Mouse (Mus musculus): ENCODE results near the gene Arhgap15.

The Arhgap15 gene

GRCm38 (mm10) chr2:44166716-44167115 is 418.1 kb downstream of the Arhgap15 start:
- no peak for DNase-seq (ENCODE audit: low spot score in 2 of 2)

GRCm38 (mm10) chr2:44184476-44184875 is 435.9 kb downstream of the Arhgap15 start:
- no peak for DNase-seq (ENCODE audit: low spot score in 2 of 2)

GRCm38 (mm10) chr2:44190749-44191148 is 442.1 kb downstream of the Arhgap15 start:
- no peak for DNase-seq (ENCODE audit: low spot score in 2 of 2)

- DNase-seq (ENCODE audit: low spot score in 2 of 2), result no peak
Measured at GRCm38 (mm10) chr2:44192058-44192457, 443.4 kb downstream of the Arhgap15 start.

GRCm38 (mm10) chr2:44215506-44215905 is 466.9 kb downstream of the Arhgap15 start:
- DNase-seq (ENCODE audit: low spot score in 2 of 2), result peak; percentile 3 to 43

GRCm38 (mm10) chr2:44217811-44218210 is 469.2 kb downstream of the Arhgap15 start:
- DNase-seq (ENCODE audit: low spot score in 2 of 2), result no peak

- no peak for DNase-seq (ENCODE audit: low spot score in 2 of 2)
Measured at GRCm38 (mm10) chr2:44218317-44218716, 469.7 kb downstream of the Arhgap15 start.

GRCm38 (mm10) chr2:44221686-44222085 is 473.1 kb downstream of the Arhgap15 start:
- DNase-seq (ENCODE audit: low spot score in 2 of 2), result no peak

GRCm38 (mm10) chr2:44222176-44222753 is 473.6 kb downstream of the Arhgap15 start:
- DNase-seq (ENCODE audit: low spot score in 2 of 2), result no peak

- no peak for DNase-seq (ENCODE audit: low spot score in 2 of 2)
Measured at GRCm38 (mm10) chr2:44234856-44235255, 486.2 kb downstream of the Arhgap15 start.

- DNase-seq (ENCODE audit: low spot score in 2 of 2), result no peak
Measured at GRCm38 (mm10) chr2:44241657-44242454, 493.2 kb downstream of the Arhgap15 start.

GRCm38 (mm10) chr2:44242628-44243255 is 494.1 kb downstream of the Arhgap15 start:
- peak in 1 of 2 experiments; percentile 30 for DNase-seq (ENCODE audit: low spot score in 2 of 2)

GRCm38 (mm10) chr2:44255343-44255742 is 506.7 kb downstream of the Arhgap15 start:
- DNase-seq (ENCODE audit: low spot score in 2 of 2), result no peak

- DNase-seq (ENCODE audit: low spot score in 2 of 2), result no peak
Measured at GRCm38 (mm10) chr2:44257946-44258345, 509.3 kb downstream of the Arhgap15 start.

- no peak for DNase-seq (ENCODE audit: low spot score in 2 of 2)
Measured at GRCm38 (mm10) chr2:44271455-44272346, 523.1 kb downstream of the Arhgap15 start.

- DNase-seq (ENCODE audit: low spot score in 2 of 2), result no peak
Measured at GRCm38 (mm10) chr2:44272606-44273005, 524.0 kb downstream of the Arhgap15 start.

- DNase-seq (ENCODE audit: low spot score in 2 of 2), result no peak
Measured at GRCm38 (mm10) chr2:44274425-44274824, 525.8 kb downstream of the Arhgap15 start.

GRCm38 (mm10) chr2:44286181-44286719 is 537.6 kb downstream of the Arhgap15 start:
- no peak for DNase-seq (ENCODE audit: low spot score in 2 of 2)

- no peak for DNase-seq (ENCODE audit: low spot score in 2 of 2)
Measured at GRCm38 (mm10) chr2:44299156-44299555, 550.5 kb downstream of the Arhgap15 start.

- no peak for DNase-seq (ENCODE audit: low spot score in 2 of 2)
Measured at GRCm38 (mm10) chr2:44299909-44300308, 551.3 kb downstream of the Arhgap15 start.

- DNase-seq (ENCODE audit: low spot score in 2 of 2), result no peak
Measured at GRCm38 (mm10) chr2:44300466-44300865, 551.8 kb downstream of the Arhgap15 start.
